Mouse (Mus musculus) frontal cortex, postnatal 14 days (tissue): ENCODE data around the gene Anp32b.

ENCODE experiments used
- DNase-seq, 2 experiments: peaks; one replicate each; pipeline ENCODE4 v3.0.0; 2022; ENCODE audit warnings: low spot score in 2 of 2

Gene Anp32b

DNA sequence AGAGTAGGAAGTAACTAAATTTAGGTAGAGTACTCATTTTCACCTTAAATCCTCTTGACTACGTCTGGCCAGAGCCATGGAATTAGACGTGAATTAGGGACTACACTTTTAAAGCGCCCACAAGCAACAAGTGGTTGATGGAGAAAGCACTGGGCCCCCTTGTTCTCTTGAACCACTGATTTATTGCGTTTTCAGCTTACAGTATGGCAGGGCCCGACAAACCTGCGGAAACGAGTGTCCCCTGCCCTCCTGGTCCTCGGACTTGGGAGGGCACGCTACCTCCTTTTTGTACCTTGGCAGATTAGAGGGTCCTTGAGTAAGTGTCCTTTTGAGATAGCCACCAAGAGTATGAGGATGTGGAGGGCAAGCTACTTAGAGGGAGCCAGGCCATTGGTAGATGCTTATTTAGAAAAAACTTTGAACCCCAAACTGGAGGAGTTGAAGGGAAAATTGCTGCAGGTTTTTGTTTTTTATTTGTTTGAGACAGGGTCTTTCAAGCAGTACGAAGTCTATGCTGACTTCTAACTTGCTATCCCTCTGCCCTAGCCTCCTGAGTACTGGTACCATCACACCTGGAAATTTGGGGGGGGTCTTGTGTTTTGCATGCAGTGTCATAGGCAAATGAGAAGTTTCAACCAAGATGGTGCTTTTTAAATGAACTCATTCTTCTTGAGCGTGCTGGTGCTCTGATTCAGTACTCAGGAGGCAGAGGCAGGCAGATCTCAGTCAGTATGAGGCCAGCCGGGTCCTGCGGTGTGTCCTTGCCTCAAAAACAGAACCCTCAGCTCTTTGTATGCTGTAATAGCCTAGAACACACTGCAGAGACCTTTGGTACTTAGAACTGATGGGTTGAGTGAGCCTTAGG, 2.4 kb downstream of the Anp32b start:
- DNase-seq, result no peak

DNA sequence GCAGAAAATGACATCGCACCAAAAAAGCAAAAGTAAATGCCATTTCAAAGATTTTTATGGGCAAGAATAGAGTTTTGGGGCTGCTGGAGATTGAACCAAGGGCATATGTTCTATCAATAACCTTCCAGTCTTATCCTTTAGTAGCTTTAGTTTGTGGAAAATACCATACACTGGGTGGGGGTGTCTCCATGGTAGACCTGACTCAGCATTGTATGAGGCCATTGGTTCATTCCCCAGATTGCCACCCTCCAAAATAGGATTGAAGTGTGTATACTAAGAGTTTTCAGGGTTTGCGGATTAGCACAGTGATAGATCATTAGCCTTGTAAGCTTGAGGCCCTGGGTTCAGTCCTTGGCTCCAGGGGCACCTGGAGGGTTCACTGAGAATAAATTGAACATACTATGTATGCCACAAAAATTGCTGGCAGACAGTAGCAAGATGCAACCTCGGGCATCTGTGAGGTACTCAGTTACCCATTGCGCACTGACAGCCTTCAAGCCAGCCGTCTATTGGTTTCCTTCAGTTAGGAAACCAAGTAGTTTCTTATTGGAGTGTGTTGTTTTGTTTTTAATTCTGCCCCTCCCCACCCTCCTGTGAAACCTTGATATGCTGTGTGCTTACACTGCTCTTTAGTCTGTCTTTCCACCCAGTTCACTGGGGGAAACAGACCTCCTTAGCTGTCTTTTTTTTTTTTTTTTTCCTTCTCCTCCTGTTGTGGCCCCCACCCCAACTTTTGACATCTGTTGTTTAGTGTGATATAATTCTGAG, 3.6 kb downstream of the Anp32b start:
- no peak for DNase-seq

DNA sequence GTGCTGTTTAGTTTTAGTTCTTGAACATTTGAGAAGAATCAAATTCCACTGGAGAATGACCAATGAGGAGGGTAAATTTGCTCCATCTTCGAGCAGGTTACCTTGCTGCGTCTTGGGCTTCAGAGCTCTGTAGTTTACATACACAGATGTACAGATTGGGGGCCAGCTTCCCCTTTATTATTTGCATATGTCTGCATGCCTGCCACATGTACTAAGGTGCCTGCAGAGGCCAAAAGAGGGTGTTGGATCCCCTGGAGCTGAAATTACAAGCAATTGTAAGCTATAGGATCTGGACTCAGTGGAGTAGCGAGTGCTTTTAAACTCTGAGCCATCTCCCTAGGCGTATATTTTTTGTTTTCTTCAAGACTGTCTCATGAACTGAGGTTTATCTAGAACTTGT, 6.1 kb downstream of the Anp32b start:
- no peak for DNase-seq

DNA sequence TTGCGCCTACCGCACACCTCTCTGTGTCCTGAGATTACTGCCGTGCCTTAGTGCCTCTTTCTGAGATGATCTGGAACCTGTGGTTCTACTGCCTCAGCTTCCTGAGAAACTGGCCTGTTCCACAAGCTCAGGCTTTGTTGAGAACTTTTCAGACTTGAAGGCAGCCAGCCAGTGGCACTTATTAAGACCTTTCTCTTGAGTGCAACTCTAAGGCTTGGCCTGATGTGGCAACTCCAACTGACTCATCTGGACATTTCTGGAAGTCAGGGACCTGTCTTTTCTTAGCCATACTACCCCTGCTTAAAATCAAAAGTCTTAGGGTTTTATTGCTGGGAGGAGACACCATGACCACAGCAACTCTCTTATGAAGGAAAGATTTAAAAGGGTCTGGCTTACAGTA, 6.5 kb downstream of the Anp32b start:
- DNase-seq, result no peak

DNA sequence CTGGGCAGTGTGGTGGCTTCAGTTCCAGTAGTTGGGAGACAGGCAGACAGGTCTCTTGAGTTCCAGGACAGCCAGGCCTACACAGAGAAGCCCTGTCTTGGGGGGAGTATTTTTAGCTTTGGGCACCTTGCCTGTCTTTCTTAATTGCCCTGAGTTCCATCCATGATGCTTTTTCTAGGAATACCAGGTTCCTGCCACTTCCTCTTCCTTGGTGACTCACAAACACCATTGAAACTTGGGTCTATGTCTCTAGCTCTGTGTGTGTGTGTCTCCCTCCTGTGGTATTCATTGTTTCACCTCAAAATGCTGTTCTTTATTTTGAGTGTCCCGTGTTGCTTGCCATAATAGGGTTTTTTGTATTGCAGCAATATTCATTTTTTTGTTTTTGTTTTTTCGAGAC, 7.7 kb downstream of the Anp32b start:
- DNase-seq, result no peak

DNA sequence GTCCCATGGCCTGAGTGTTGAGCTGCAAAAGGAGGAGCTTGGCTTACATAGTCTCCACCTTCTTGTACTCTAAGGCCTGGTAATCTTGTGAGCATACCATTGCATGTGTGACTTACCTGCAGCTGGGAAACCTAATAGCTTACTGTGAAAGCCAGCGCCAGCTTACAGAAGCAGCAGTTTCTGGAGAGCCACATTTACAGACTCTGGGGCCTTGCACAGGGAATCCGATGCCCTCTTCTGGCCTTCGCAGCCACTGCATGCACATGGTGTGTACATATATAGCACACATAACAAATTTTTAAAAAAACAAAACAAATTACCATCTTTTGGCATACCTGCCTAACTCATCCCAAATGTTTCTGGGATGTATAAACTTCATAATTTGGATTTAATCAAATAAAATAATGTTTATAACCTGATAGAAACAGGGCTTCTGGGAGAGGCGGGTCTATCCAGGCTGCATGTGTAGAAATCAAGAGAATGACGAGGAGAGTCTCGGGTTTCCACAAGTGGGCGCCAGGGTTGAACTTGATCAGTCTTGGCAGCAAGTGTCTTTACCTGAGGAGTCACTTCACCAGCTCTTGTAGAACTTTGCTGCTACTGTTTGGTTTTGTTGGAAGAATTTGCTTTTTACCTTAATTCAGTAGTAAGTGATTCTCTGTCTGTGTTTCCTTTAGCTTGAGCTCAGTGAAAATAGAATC, 12.6 kb downstream of the Anp32b start:
- DNase-seq, result no peak

DNA sequence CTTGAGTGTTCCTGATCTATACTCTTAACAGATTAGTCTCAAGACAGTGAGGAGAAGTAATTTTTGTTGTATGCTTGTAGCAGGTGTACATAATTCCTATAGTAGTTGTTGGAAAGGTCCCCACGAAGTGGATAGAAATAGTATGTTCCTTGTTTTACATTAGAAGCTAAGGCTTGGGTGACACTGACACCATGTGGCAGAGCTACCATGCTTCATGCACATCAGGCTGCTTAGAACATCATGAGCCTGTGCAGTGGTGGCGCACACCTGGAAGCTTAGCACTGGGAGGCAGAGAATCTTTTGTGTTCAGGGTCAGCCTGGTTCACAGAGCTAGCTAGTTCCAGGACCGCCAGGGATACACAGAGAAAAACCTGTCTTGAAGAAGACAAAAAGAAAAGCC, 15.0 kb downstream of the Anp32b start:
- DNase-seq, result no peak

DNA sequence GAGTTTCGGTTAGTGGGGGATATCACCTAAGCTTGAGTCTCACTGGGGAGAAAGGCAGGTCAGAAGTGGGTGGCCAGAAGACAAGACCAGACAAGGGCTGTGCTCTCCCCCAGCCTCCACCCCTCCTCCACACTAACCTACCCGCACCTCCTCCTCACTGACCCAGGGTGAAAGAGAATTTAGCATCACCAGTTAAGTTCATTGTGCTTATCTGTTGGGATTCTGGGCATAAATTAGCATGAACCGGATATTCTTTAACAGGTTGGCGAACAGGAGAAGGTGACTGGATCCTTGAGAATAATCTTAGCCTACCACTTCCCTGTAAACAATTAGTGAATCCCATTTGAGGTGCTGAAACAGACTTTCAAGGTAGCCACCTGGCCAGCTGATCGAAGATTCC, 24.4 kb downstream of the Anp32b start:
- DNase-seq, result no peak

DNA sequence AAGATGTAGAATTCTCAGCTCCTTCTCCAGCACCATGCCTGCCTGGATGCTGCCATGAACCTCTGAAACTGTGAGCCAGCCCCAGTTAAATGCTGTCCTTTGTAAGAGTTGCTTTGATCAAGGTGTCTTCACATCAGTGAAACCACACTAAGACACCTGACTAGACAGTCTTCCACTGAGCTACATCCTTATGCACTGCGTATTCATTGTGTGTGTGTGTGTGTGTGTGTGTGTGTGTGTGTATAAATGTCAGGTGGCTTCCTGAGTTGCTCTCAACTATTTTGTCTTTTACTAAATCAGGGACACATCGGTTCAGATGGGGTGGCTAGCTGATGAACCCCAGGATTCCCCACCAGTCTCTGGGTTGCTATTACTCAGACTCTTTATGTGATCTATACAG, 28.4 kb downstream of the Anp32b start:
- DNase-seq, result no peak

DNA sequence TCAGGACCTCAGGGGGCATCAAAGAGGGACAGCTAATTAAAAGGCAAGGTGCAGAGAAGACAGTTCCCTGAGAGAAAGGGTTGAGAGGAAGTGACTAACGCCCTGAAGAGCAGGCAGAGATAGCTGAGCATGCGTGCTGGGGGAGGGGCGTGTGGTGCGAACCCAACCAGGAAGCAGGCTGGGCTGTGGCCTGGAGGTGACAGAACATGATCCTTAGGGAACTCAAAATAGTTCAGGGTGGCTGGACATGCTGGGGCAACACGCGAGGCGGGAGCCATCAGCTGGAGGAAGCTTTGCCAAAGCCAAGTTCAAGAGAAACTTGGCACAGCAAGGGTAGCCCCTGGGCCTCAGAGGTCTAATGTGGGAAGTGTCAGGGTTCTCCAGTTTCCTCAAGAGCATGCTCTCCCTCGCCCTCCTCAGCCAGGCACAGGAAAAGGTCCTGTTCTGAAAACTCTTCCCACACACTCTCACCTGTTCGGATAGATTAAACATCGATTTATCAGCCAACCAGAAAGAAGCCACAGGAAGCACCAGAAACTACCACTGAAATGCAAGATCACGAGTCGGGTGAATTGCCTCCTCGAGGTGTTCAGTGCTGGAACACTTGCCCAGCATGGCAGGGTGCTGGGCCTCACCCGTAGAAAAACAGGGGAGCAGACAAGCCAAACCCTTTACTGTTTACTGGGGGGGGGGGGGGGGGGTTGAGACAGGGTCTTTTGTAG, 35.2 kb downstream of the Anp32b start:
- DNase-seq, result peak; percentile 32 to 54

DNA sequence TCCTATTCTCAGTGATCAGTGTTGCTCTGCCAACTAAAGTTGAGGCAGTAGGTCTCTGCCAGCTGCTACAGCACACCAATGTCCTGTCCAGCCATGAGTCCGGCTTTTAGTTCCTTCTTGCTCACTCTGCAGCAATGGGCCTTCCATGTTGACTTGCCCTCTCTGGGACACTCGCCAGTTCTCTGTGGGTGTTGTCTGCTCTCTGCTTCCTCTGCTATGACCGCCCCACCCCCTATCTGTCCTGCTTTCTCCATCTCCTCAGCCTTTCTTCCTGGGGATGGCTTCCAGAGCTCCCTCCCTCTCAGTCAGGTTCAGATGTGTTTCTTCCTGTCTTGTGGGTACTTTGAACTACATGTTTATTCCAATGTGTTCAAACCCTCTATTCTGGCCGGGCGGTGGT, 36.6 kb downstream of the Anp32b start:
- peak; percentile 29 to 54 for DNase-seq

DNA sequence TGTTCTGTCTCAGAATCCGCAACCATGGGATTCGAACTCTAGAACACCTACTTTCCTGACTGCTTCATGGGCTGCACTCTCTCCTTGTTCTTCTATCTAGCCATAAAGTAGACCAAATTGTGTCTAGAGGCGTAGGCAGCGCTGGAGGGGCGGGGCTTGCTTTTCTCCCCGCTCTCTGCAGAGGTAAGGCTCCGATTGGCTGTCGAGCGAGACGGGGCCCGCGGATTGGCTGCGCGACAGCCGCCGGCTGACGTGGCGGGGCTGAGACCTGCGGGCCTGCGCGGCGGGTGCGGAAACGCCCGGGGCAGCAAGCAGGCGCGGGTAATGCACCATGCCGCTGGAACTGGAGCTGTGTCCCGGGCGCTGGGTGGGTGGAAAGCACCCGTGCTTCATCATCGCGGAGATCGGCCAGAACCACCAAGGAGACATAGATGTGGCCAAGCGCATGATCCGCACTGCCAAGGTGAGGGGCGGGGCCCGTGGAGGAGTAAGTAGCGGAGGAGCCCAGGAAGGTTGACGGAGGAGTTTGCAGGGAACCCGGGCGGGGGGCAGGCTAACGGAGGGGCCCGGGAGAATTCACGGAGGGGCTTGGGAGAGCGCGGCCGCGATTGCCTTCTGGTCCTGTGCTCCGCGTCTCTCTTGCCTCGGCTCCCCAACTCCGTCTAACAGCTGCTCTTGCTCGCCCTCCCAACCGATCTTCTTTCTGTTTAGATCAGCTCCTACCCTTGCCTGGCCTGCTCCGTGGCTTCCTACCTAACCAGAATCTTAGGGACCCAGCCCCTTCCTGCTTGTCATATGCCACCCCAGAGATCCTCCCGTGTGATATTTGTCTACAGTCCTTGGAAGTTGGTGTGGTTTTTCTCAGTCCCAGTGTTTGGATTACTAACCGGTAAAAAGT, 38.6 kb downstream of the Anp32b start, which contains the start of gene Nans:
TSS of gene Nans (plus strand) at position 221 of the 898 bp plus-strand sequence.
- peak; percentile 85 to 91 for DNase-seq

DNA sequence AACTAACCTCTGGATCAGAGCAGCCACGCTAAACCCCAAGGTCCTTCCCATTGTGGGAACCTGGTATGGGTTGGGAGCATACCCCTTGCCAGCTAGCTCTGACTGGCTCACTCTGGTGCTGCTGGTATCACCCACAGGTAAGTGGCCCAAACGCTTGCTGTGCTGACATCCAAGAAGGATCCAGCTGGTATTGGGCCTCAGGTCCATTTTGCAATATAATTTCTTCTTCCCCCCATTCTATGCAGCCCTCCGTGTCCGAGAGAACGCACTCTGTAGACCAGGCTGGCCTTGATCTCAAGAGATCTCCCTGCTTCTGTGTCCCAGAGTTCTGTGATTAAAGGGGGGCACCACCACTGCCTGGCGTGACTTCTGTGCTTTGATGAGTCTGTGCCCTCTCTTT, 42.4 kb downstream of the Anp32b start:
- no peak for DNase-seq

DNA sequence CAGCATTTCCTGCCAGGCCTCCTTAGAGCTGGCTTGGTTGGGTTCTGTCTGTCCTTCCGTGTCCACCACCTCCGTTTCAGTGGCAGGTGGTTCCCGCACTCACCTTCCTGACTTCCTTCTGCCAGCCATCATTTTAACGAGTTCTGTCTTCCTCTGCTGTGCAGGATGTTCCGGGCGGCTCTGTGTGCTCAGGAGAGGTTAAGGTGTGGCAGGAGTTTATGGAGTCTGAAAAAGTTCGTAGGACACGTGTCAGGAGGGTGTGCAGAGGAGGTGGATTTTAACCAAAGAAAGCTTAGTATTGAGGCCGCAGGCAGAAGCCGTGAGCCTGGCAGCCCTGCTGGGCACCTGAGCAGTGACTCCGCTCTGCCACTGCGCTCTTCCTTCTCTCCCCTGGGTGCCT, 44.8 kb downstream of the Anp32b start:
- no peak for DNase-seq

DNA sequence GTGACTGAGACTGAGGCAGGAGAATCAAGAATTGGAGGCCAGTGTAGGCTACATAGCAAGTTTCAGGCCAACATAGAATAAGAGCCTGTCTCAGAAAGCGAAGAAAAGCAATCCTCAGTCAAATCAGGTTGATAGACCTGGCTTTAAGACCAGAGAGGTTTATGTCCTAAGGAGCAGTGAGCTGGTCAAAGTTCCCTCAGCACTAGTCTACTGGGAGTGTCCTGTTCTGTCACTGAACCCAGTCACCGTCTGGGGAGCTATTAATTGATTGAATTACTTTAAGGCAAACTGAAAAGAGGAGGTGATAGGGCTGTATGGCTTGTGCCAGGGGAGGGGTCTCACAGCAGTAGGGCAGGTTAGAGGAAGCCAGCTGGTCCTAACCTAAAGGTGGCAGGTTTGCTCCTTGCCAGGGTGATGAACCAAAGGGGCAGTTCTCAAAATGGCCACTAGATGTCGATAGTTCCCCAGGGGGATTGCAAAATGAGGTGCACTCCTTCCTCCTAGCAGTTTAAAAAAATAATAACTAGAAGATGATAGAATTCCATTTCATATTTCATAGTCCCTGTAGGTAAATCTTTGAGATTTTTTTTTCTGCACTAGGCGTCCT, 46.7 kb downstream of the Anp32b start:
- peak in 1 of 2 experiments; percentile 60 for DNase-seq

DNA sequence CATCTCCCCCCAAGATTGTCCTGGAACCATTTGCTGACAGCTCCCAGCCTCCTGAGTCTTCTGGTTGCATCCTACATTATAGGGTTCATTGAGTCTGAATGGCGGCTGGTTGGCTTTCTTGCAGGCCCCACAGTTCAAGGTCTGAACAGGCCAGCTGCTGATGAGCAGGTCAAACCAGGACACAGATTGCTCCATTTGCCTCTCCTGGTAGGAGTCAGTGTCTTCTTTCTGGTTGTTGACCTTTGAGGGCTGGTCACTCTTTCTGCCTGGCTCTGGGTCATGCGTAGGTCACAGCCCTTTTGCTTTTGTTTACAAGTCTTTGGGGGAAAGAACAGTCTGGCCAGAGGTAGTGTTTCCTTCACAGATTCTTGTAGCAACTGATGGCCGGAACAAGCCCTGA, 47.8 kb downstream of the Anp32b start:
- DNase-seq, result no peak

DNA sequence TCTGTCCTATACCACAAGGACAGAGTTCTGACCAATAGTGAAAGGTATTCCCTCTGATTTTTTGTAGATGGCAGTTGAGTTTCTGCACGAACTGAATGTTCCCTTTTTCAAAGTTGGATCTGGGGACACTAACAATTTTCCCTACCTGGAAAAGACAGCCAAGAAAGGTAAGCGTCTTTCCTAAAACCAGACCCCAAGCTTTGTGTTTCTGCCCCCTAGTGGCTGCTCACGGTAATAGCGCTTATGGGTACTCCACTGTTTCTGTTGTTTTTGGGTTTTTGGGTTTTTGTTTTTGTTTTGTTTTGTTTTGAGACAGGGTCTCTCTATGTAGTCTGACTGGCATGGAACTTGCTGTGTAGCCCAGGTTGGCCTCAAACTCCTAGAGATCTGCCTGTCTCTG, 48.3 kb downstream of the Anp32b start:
- no peak for DNase-seq

DNA sequence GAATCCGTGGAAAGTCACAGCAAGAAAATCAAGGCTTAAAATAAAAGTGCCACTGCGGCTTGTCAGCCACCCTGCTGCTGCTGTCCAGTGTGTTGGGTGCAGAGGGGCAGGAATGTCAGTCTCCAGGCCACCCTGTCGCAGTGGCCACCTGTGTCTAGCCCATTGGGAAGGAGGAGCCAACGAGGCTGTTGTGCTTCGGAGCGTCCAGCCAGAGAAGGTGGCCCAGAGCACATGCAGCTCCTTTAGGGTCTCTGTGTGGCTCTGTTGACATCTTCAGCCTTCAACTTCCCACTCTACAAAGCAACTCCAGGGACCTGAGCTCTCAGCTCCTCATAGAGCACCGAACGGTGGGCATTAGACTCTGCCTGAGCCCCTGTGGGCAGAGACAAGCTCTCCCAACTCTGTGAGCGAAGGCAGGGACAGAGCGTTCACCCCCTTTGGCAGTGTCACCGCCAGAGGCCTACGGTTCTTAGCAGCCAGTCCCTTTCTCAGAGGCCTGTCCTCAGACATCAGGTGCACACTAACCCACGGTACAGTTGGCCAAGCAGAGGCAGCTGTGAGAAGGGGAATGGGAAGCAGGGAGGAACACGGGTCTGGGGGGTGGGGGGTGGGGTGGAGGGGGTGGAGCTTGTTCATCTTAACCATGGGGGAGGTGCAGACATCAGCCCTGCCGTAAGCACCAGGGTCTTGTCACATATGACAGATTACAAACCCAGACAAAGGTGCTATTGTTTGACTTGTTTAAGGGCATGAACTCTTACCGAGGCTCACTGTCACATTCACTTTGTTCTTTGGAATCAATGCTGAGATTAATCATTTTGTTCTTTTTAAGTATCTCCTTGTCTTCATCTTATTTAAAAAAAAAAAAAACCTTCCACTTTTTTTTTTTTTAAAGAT, 52.2 kb downstream of the Anp32b start:
- no peak for DNase-seq

DNA sequence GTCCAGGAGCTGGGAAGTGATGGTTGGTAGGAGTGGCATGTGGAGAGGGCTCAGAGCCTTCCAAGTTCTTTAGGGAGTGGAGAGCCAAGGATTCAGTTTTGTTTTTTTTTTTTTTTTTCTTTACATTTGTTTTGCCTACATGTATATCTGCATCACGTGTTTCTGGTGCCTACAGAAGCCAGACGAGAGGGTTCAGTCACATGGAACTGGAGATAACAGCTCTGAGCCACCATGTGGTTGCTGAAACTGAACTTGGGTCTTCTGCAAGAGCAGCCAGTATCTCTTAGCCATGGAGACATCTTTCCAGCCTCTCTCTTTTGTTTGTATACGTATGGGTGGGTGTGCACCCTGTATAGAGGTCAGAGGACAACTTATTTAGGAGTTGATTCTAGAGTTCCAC, 53.2 kb downstream of the Anp32b start:
- DNase-seq, result no peak
